Mouse (Mus musculus) liver, postnatal 0 days (tissue): Measurements from ENCODE around the gene Snapc3. TPM values are rescaled to one million over a fixed set of nuclear protein-coding genes. Genes with fewer than 3 reads are reported as not detected.
"Not testable (repeated sequence)": the region's sequence is repeated elsewhere in the genome, so short reads cannot be mapped to it uniquely, and the experiment has no call there.

ENCODE experiments used
- ATAC-seq: fragments of 200-750 bp; cut with Nextera tagmentation; 2 replicates; pipeline ENCODE4 v1.8.0; 2017; ENCODE audit warnings: mild to moderate bottlenecking, moderate library complexity
- DNase-seq: peaks from one replicate; pipeline ENCODE4 v3.0.0-alpha.2; 2016
- H3K27ac ChIP-seq: fragments of 300-500 bp; sonication (generic); 2 replicates; pipeline ENCODE4 v1.5.1; 2014; ENCODE audit warnings: antibody characterized with exemption, moderate library complexity, mild to moderate bottlenecking, low read depth
- H3K27me3 ChIP-seq: fragments of 300-500 bp; sonication (generic); 2 replicates; pipeline ENCODE4 v1.6.1; 2014; ENCODE audit warnings: low read length, control low read depth, mixed read lengths; ENCODE audit not compliant: insufficient read depth
- H3K36me3 ChIP-seq: fragments of 300-500 bp; sonication (generic); replicated peaks from 2 replicates; pipeline ENCODE4 v1.6.1; 2014; ENCODE audit warnings: mild to moderate bottlenecking, control low read depth, low read length, moderate library complexity, mixed read lengths; ENCODE audit not compliant: insufficient read depth
- H3K4me1 ChIP-seq: fragments of 300-500 bp; sonication (generic); 2 replicates; pipeline ENCODE4 v1.6.1; 2014; ENCODE audit warnings: antibody characterized with exemption, mild to moderate bottlenecking, control low read depth; ENCODE audit not compliant: insufficient read depth
- H3K4me2 ChIP-seq: fragments of 300-500 bp; sonication (generic); 2 replicates; pipeline ENCODE4 v1.6.1; 2014; ENCODE audit warnings: low read depth, mild to moderate bottlenecking, low read length, moderate library complexity, mixed read lengths
- H3K4me3 ChIP-seq: fragments of 300-500 bp; sonication (generic); 2 replicates; pipeline ENCODE4 v1.5.1; 2014; ENCODE audit warnings: low read depth, low read length
- H3K9ac ChIP-seq: fragments of 300-500 bp; sonication (generic); replicated peaks from 2 replicates; pipeline ENCODE4 v1.6.1; 2014; ENCODE audit warnings: mild to moderate bottlenecking, moderate library complexity
- H3K9me3 ChIP-seq: fragments of 300-500 bp; sonication (generic); 2 replicates; pipeline ENCODE4 v1.6.1; 2016; ENCODE audit warnings: mild to moderate bottlenecking, control low read depth, low read length, mixed read lengths
- CTCF ChIP-seq: sonication (generic); IDR thresholded peaks from 2 replicates; pipeline ENCODE4 v1.5.1; 2016; ENCODE audit warnings: antibody characterized with exemption, low read depth
- EP300 ChIP-seq: IDR thresholded peaks from 2 replicates; pipeline ENCODE4 v1.6.1; 2016; ENCODE audit warnings: antibody characterized with exemption, low read depth, mild to moderate bottlenecking
- WGBS: fragments of 180-500 bp; shearing (Covaris S2); extraction: QIAGEN DNeasy Blood & Tissue Kit; methylation state at CpG from one replicate; pipeline ENCODE4 v1.1.7; 2014; ENCODE audit not compliant: insufficient replicate concordance; 5-methylcytosine and 5-hydroxymethylcytosine counted together
- polyA plus RNA-seq: library from polyadenylated mRNA; unstranded; fragments of >200 nt; fragmentation: Nextera tagmentation; extraction: Ambion mirVana; gene quantifications from 2 replicates; pipeline ENCODE4 v1.2.1, GENCODE M21; 2015

The Snapc3 gene
- polyA plus RNA-seq, 1 experiment from 2014 or later, result 7.2 TPM

DNA sequence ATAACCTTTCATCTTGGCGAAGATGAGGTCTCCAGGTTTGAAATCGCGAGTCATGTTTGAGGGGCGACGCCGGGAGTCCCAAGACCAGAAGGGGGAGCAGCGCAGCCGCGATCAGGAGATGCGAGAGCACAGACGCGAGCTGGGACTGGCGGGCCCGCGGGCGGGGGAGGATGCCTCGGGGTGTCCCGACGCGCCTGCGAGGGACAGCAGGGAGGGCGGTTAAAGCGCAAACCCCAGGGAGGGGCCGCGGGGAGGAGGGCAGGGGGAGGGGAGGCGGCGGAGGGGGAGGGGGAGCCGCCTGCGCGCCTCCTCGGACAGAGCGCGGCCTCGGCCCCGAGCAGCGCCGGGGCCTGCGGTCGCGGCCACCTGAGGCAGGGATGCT is 68.2 kb downstream of the Snapc3 start:
- ATAC-seq, result peak; percentile 82
- H3K9me3 ChIP-seq, result no peaks in the 10 kb centered on the region
- no peaks in the 10 kb centered on the region for H3K27me3 ChIP-seq
- peak overlapping the region; percentile 96 for H3K27ac ChIP-seq
- peak overlapping the region; percentile 88 for H3K4me2 ChIP-seq
- TF ChIP-seq EP300 (no peak), CTCF (peak; percentile 84)
- WGBS, result 7% methylated on average over 27 of the region's 40 CpGs
- H3K36me3 ChIP-seq, result peaks cover 27% of the 10 kb centered on the region
- H3K9ac ChIP-seq, result peak overlapping the region; percentile 84
- peak overlapping the region; percentile 84 for H3K4me3 ChIP-seq
- peaks cover 10% of the 10 kb centered on the region; the same call in 1 of the 2 replicates for H3K4me1 ChIP-seq
- peak; percentile 89 for DNase-seq

- Histone ChIP-seq H3K9ac (peak within 1 kb of the TSS; percentile 84), H3K4me2 (peak within 1 kb of the TSS; percentile 88), H3K36me3 (peaks cover 22% of the 10 kb centered on the region), H3K27ac (peak within 1 kb of the TSS; percentile 96), H3K27me3 (no peaks in the 10 kb centered on the region), H3K9me3 (no peaks in the 10 kb centered on the region), H3K4me1 (peaks cover 10% of the 10 kb centered on the region; the same call in 1 of the 2 replicates), H3K4me3 (peak within 1 kb of the TSS; percentile 84)
- WGBS, result 2% methylated on average over 61 of the region's 86 CpGs
- DNase-seq (peak; percentile 92), ATAC-seq (peak; percentile 89)
- peak; percentile 57 for TF ChIP-seq CTCF
- TF ChIP-seq EP300, result no peak
These were observed 68.8 kb downstream of the Snapc3 start, which contains the start of gene Psip1 for GRCm38 (mm10) chr4:83486117-83486901. Gene Psip1 (minus strand): TSS chr4:83486459.

DNA sequence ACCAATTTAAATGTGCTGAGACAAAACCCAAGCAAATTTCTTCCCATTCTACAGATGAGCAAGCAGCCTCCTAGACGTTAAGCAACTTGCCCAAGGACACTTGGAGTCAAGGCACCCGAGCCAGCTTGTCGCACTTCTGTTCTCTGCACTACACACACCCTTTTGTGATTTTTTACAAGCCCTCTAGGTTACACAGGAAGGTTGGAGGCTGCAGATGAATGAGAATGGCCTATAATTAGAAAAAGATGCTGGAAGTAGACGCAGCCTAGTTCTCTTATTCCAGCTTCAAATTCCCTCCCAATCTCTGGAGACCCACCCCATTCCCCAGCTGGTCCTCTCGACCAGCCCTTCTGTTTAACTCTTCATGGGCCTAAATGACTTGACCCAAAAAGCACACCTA is 71.6 kb downstream of the Snapc3 start:
- ATAC-seq, result no peak

GRCm38 (mm10) chr4:83493112-83493511 is 75.6 kb downstream of the Snapc3 start:
- no peaks in the 10 kb centered on the region for H3K36me3 ChIP-seq
- no peaks in the 10 kb centered on the region for H3K27me3 ChIP-seq
- ATAC-seq, result no peak
- H3K27ac ChIP-seq, result no peak overlapping the region
- TF ChIP-seq EP300 (no peak), CTCF (peak; percentile 21; the same call in 1 of the 2 replicates)
- H3K4me3 ChIP-seq, result no peak overlapping the region
- H3K9ac ChIP-seq, result no peak overlapping the region
- no peaks in the 10 kb centered on the region for H3K4me1 ChIP-seq
- no peak overlapping the region for H3K4me2 ChIP-seq
- WGBS, result 86% methylated on average over 1 of the region's 1 CpGs
- no peaks in the 10 kb centered on the region for H3K9me3 ChIP-seq
- DNase-seq, result no peak

More for the DNA sequence above, 71.6 kb downstream of the Snapc3 start:
- Histone ChIP-seq H3K4me3 (no peak overlapping the region), H3K4me1 (peaks cover 10% of the 10 kb centered on the region; the same call in 1 of the 2 replicates), H3K4me2 (no peak overlapping the region), H3K9ac (no peak overlapping the region), H3K36me3 (peaks cover 4% of the 10 kb centered on the region), H3K27me3 (no peaks in the 10 kb centered on the region), H3K9me3 (no peaks in the 10 kb centered on the region), H3K27ac (no peak overlapping the region)
- 49% methylated on average over 5 of the region's 5 CpGs for WGBS
- TF ChIP-seq CTCF (no peak), EP300 (no peak)
- DNase-seq, result no peak

DNA sequence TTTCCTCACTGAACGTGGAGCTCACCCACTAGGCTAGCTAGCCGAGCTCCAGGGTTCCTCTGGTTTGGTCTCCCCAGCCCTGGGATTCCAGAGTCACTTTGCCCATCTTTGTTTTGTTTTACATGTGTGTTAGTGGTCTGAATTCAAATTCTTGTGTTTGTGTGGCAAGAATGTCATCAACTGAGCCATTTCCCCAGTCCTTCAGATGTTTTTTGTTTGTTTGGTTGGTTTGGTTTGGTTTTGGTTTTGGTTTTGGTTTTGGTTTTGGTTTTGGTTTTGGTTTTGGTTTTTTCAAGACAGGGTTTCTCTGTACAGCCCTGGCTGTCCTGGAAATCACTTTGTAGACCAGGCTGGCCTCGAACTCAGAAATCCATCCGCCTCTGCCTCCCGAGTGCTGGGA is 79.5 kb downstream of the Snapc3 start:
- H3K4me3 ChIP-seq, H3K27ac ChIP-seq, H3K9me3 ChIP-seq, H3K36me3 ChIP-seq, H3K9ac ChIP-seq, H3K4me2 ChIP-seq, H3K4me1 ChIP-seq, DNase-seq, H3K27me3 ChIP-seq, ATAC-seq: not testable (repeated sequence)
- whole genome bisulfite sequencing, result 77% methylated on average over 5 of the region's 5 CpGs

- peak; percentile 28 for DNase-seq
- H3K27ac ChIP-seq, result no peak overlapping the region
- H3K9me3 ChIP-seq, result no peaks in the 10 kb centered on the region
- no peak overlapping the region for H3K4me2 ChIP-seq
- no peaks in the 10 kb centered on the region for H3K4me1 ChIP-seq
- ATAC-seq, result no peak
- no peak overlapping the region for H3K9ac ChIP-seq
- no peaks in the 10 kb centered on the region for H3K36me3 ChIP-seq
- H3K4me3 ChIP-seq, result no peak overlapping the region
- WGBS, result 18% methylated on average over 21 of the region's 22 CpGs
- TF ChIP-seq CTCF (no peak), EP300 (no peak)
- H3K27me3 ChIP-seq, result no peaks in the 10 kb centered on the region
These were observed 82.9 kb downstream of the Snapc3 start for GRCm38 (mm10) chr4:83500154-83501036.
